Mouse (Mus musculus) lung, embryonic 15.5 days (tissue): ENCODE results near the gene Trim65. TPM values are rescaled to one million over a fixed set of nuclear protein-coding genes. Genes with fewer than 3 reads are reported as not detected.

Experiments used
- ATAC-seq: fragments of 200-750 bp; cut with Nextera tagmentation; 2 replicates; pipeline ENCODE4 v1.8.0; 2017; ENCODE audit warnings: moderate number of reproducible peaks, borderline replicate concordance; ENCODE audit not compliant: low FRiP score, low TSS enrichment; ENCODE audit errors: extremely low read depth
- H3K27ac ChIP-seq: fragments of 300-500 bp; sonication (generic); 2 replicates; pipeline ENCODE4 v1.5.1; 2015; ENCODE audit warnings: moderate library complexity, mild to moderate bottlenecking, inconsistent platforms
- H3K27me3 ChIP-seq: fragments of 300-500 bp; sonication (generic); 2 replicates; pipeline ENCODE4 v1.6.1; 2015; ENCODE audit warnings: inconsistent platforms
- H3K36me3 ChIP-seq: fragments of 300-500 bp; sonication (generic); 2 replicates; pipeline ENCODE4 v1.6.1; 2015; ENCODE audit warnings: inconsistent platforms
- H3K4me1 ChIP-seq: fragments of 300-500 bp; sonication (generic); 2 replicates; pipeline ENCODE4 v1.6.1; 2015; ENCODE audit warnings: inconsistent platforms
- H3K4me2 ChIP-seq: fragments of 300-500 bp; sonication (generic); 2 replicates; pipeline ENCODE4 v1.6.1; 2015; ENCODE audit warnings: inconsistent platforms, mild to moderate bottlenecking, moderate library complexity
- H3K4me3 ChIP-seq: fragments of 300-500 bp; sonication (generic); 2 replicates; pipeline ENCODE4 v1.5.1; 2015; ENCODE audit warnings: mild to moderate bottlenecking, inconsistent platforms
- H3K9ac ChIP-seq: fragments of 300-500 bp; sonication (generic); 2 replicates; pipeline ENCODE4 v1.6.1; 2015; ENCODE audit warnings: inconsistent platforms
- H3K9me3 ChIP-seq: fragments of 300-500 bp; sonication (generic); 2 replicates; pipeline ENCODE4 v1.6.1; 2016; ENCODE audit warnings: inconsistent platforms
- WGBS: fragments of 180-500 bp; shearing (Covaris S2); methylation state at CpG from one replicate; pipeline ENCODE4 v1.1.7; 2015; 5-methylcytosine and 5-hydroxymethylcytosine counted together
- polyA plus RNA-seq: library from polyadenylated mRNA; unstranded; fragments of >200 nt; fragmentation: Nextera tagmentation; extraction: Ambion mirVana; gene quantifications from 2 replicates; pipeline ENCODE4 v1.2.1, GENCODE M21; 2015

Gene Trim65
- polyA plus RNA-seq, 1 experiment from 2014 or later: 4.3 TPM

- Histone ChIP-seq H3K9ac (no peak overlapping the region), H3K27me3 (no peaks in the 10 kb centered on the region), H3K4me3 (no peak overlapping the region), H3K9me3 (no peaks in the 10 kb centered on the region), H3K4me2 (no peak overlapping the region), H3K4me1 (peaks cover 3% of the 10 kb centered on the region), H3K27ac (no peak overlapping the region), H3K36me3 (peaks cover 19% of the 10 kb centered on the region)
- ATAC-seq: no peak
- WGBS: 49% methylated on average over 12 of the region's 12 CpGs
Observed at GRCm38 (mm10) chr11:116161312-116161711, 30.4 kb upstream of the Trim65 start.

- Histone ChIP-seq H3K27me3 (no peaks in the 10 kb centered on the region), H3K4me1 (no peaks in the 10 kb centered on the region), H3K4me2 (no peak overlapping the region), H3K9me3 (no peaks in the 10 kb centered on the region), H3K36me3 (peaks cover 82% of the 10 kb centered on the region), H3K4me3 (no peak overlapping the region), H3K27ac (no peak overlapping the region), H3K9ac (no peak overlapping the region)
- no peak for ATAC-seq
- 86% methylated on average over 2 of the region's 2 CpGs for WGBS
Observed at GRCm38 (mm10) chr11:116150960-116151359, 20.0 kb upstream of the Trim65 start.

GRCm38 (mm10) chr11:116149341-116149740 is 18.4 kb upstream of the Trim65 start:
- H3K27me3 ChIP-seq: no peaks in the 10 kb centered on the region
- no peaks in the 10 kb centered on the region for H3K9me3 ChIP-seq
- peaks cover 82% of the 10 kb centered on the region for H3K36me3 ChIP-seq
- H3K9ac ChIP-seq: no peak overlapping the region
- no peak for ATAC-seq
- H3K4me2 ChIP-seq: no peak overlapping the region
- H3K4me1 ChIP-seq: no peaks in the 10 kb centered on the region
- WGBS: 81% methylated on average over 6 of the region's 6 CpGs
- no peak overlapping the region for H3K4me3 ChIP-seq
- no peak overlapping the region for H3K27ac ChIP-seq

GRCm38 (mm10) chr11:116148761-116149221 is 17.9 kb upstream of the Trim65 start:
- Histone ChIP-seq H3K36me3 (peaks cover 81% of the 10 kb centered on the region), H3K9me3 (no peaks in the 10 kb centered on the region), H3K27me3 (no peaks in the 10 kb centered on the region), H3K4me1 (no peaks in the 10 kb centered on the region), H3K4me2 (no peak overlapping the region), H3K9ac (no peak overlapping the region), H3K4me3 (no peak overlapping the region), H3K27ac (no peak overlapping the region)
- no peak for ATAC-seq
- WGBS: 57% methylated on average over 20 of the region's 20 CpGs

GRCm38 (mm10) chr11:116146294-116146985 is 15.5 kb upstream of the Trim65 start:
- no peaks in the 10 kb centered on the region for H3K4me1 ChIP-seq
- peaks cover 73% of the 10 kb centered on the region for H3K36me3 ChIP-seq
- 71% methylated on average over 25 of the region's 25 CpGs for WGBS
- peak overlapping the region; percentile 69 for H3K27ac ChIP-seq
- no peak overlapping the region for H3K9ac ChIP-seq
- no peaks in the 10 kb centered on the region for H3K27me3 ChIP-seq
- ATAC-seq: peak; percentile 7; the same call in 1 of the 2 replicates
- no peaks in the 10 kb centered on the region for H3K9me3 ChIP-seq
- H3K4me3 ChIP-seq: no peak overlapping the region
- H3K4me2 ChIP-seq: no peak overlapping the region

- 63% methylated on average over 18 of the region's 18 CpGs for WGBS
- Histone ChIP-seq H3K4me3 (no peak overlapping the region), H3K27me3 (no peaks in the 10 kb centered on the region), H3K4me2 (no peak overlapping the region), H3K27ac (peak overlapping the region; percentile 69), H3K9me3 (no peaks in the 10 kb centered on the region), H3K9ac (no peak overlapping the region), H3K4me1 (no peaks in the 10 kb centered on the region), H3K36me3 (peaks cover 66% of the 10 kb centered on the region)
- ATAC-seq: no peak
Observed at GRCm38 (mm10) chr11:116145481-116146293, 14.8 kb upstream of the Trim65 start.

- ATAC-seq: no peak
- no peaks in the 10 kb centered on the region for H3K9me3 ChIP-seq
- 83% methylated on average over 3 of the region's 3 CpGs for WGBS
- peaks cover 50% of the 10 kb centered on the region for H3K36me3 ChIP-seq
- no peaks in the 10 kb centered on the region for H3K27me3 ChIP-seq
- peaks cover 5% of the 10 kb centered on the region for H3K4me1 ChIP-seq
- H3K4me2 ChIP-seq: no peak overlapping the region
- no peak overlapping the region for H3K9ac ChIP-seq
- H3K27ac ChIP-seq: no peak overlapping the region
- H3K4me3 ChIP-seq: no peak overlapping the region
Observed at GRCm38 (mm10) chr11:116143468-116143867, 12.5 kb upstream of the Trim65 start.

GRCm38 (mm10) chr11:116142211-116142991 is 11.5 kb upstream of the Trim65 start:
- 63% methylated on average over 10 of the region's 10 CpGs for WGBS
- Histone ChIP-seq H3K4me1 (peaks cover 12% of the 10 kb centered on the region), H3K4me3 (no peak overlapping the region), H3K27me3 (no peaks in the 10 kb centered on the region), H3K9me3 (no peaks in the 10 kb centered on the region), H3K27ac (no peak overlapping the region), H3K9ac (no peak overlapping the region), H3K4me2 (no peak overlapping the region), H3K36me3 (peaks cover 39% of the 10 kb centered on the region)
- ATAC-seq: no peak

- WGBS: under 1% methylated on average over 60 of the region's 60 CpGs
- Histone ChIP-seq H3K27ac (peak within 1 kb of the TSS; percentile 70), H3K4me3 (peak within 1 kb of the TSS; percentile 97), H3K4me2 (peak within 1 kb of the TSS; percentile 66), H3K36me3 (peaks cover 38% of the 10 kb centered on the region), H3K9me3 (no peaks in the 10 kb centered on the region), H3K9ac (peak within 1 kb of the TSS; percentile 86), H3K27me3 (no peaks in the 10 kb centered on the region), H3K4me1 (peaks cover 17% of the 10 kb centered on the region)
- ATAC-seq: peak; percentile 95
Observed at GRCm38 (mm10) chr11:116138468-116139138, 7.7 kb upstream of the Trim65 start, which contains the start of gene Mrpl38. Gene Mrpl38 (minus strand): TSS chr11:116138868.

GRCm38 (mm10) chr11:116138096-116138467 is 7.2 kb upstream of the Trim65 start:
- H3K4me2 ChIP-seq: peak overlapping the region; percentile 66
- H3K9me3 ChIP-seq: no peaks in the 10 kb centered on the region
- H3K9ac ChIP-seq: peak overlapping the region; percentile 86
- WGBS: under 1% methylated on average over 20 of the region's 20 CpGs
- ATAC-seq: 0 out of 2 replicates have a peak, but pooled peaks have one; percentile 1
- peaks cover 17% of the 10 kb centered on the region for H3K4me1 ChIP-seq
- H3K4me3 ChIP-seq: peak overlapping the region; percentile 97
- H3K36me3 ChIP-seq: peaks cover 34% of the 10 kb centered on the region
- no peaks in the 10 kb centered on the region for H3K27me3 ChIP-seq
- peak overlapping the region; percentile 70 for H3K27ac ChIP-seq

GRCm38 (mm10) chr11:116134171-116134570 is 3.2 kb upstream of the Trim65 start:
- Histone ChIP-seq H3K27me3 (no peaks in the 10 kb centered on the region), H3K36me3 (peaks cover 40% of the 10 kb centered on the region), H3K27ac (no peak overlapping the region), H3K9ac (no peak overlapping the region), H3K4me3 (no peak overlapping the region), H3K4me1 (peaks cover 34% of the 10 kb centered on the region), H3K9me3 (no peaks in the 10 kb centered on the region), H3K4me2 (no peak overlapping the region)
- 83% methylated on average over 10 of the region's 10 CpGs for WGBS
- no peak for ATAC-seq
